Comparison of ENCODE assay signal across 8 mouse cellular contexts in the genomic region with DNA sequence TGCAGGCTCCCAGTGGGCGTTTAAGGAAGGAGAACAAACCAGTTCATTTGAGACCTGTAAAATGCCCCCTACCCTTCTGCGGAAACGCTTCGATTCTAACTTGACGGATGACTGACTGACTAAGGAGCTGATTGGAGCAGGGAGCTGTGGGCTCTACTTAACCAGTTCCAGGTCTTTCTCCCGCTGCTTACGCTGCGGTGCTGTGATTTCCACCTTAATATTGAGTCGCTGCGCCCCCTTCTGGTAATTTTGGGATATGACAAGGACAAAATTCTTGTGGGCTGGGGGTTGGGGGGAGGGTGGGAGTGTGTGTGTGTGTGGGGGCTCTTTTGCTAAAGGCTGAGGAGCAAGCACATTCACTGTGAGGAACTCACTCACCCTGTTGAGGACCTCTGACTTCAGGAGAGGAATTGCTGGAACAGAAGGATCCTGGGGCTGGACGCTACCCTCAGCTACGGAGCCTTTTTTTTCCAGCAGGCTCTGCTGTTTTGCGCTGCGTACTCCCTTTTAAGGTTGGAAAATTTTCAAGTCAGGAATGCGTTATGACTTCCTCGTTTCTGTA. TPM values are rescaled to one million over a fixed set of nuclear protein-coding genes. Genes with fewer than 3 reads are reported as not detected.
A peak's percentile ranks its signal among the peaks of the same experiment; 100 is the strongest.
DNase-seq lines count a peak whose midpoint lies in the region; ATAC-seq and TF ChIP-seq lines count a peak whose summit lies in the region.

No protein-coding gene starts in this region.

- H3K27ac ChIP-seq in intestine, postnatal 0 days (ENCODE audit: low read depth, low read length), result no peak overlapping the region
- H3K27ac ChIP-seq in liver, embryonic 11.5 days (ENCODE audit: low read depth, low read length), result no peak overlapping the region
- H3K27ac ChIP-seq in neural tube, embryonic 11.5 days (ENCODE audit: low read depth, low read length), result no peak overlapping the region

- no peaks in the 10 kb centered on the region for H3K36me3 ChIP-seq in intestine, postnatal 0 days (ENCODE audit: control insufficient read depth, insufficient read depth)
- no peaks in the 10 kb centered on the region for H3K36me3 ChIP-seq in liver, embryonic 11.5 days (ENCODE audit: control insufficient read depth, insufficient read depth, low read length)
- H3K36me3 ChIP-seq in neural tube, embryonic 11.5 days (ENCODE audit: control insufficient read depth, insufficient read depth, low read length), result no peaks in the 10 kb centered on the region

- H3K9ac ChIP-seq in intestine, postnatal 0 days (ENCODE audit: low read depth, low read length), result no peak overlapping the region
- no peak overlapping the region for H3K9ac ChIP-seq in liver, embryonic 11.5 days (ENCODE audit: low read depth, low read length)
- H3K9ac ChIP-seq in neural tube, embryonic 11.5 days (ENCODE audit: low read length), result no peak overlapping the region

- peak overlapping the region; percentile 43 for H3K4me2 ChIP-seq in intestine, postnatal 0 days (replicated peaks; ENCODE audit: low read depth)
- H3K4me2 ChIP-seq in liver, embryonic 11.5 days, result no peak overlapping the region
- no peak overlapping the region; the same call in 1 of the 2 replicates for H3K4me2 ChIP-seq in neural tube, embryonic 11.5 days (ENCODE audit: low read depth)

- WGBS in intestine, postnatal 0 days, result 19% methylated on average over 16 of the region's 16 CpGs
- WGBS in liver, embryonic 11.5 days, result 23% methylated on average over 16 of the region's 16 CpGs
- WGBS in neural tube, embryonic 11.5 days, result 28% methylated on average over 16 of the region's 16 CpGs

- H3K4me3 ChIP-seq in intestine, postnatal 0 days (ENCODE audit: low read depth, low read length), result no peak overlapping the region
- no peak overlapping the region for H3K4me3 ChIP-seq in liver, embryonic 11.5 days (ENCODE audit: low read depth, low read length)
- H3K4me3 ChIP-seq in neural tube, embryonic 11.5 days (ENCODE audit: low read depth, low read length), result 0 out of 2 replicates have a peak overlapping the region, but pooled peaks have one; percentile 2

- peak; percentile 84 for TF ChIP-seq CTCF in intestine, postnatal 0 days (IDR thresholded peaks at IDR 0.05; ENCODE audit: low read depth)

- H3K4me1 ChIP-seq in intestine, postnatal 0 days (replicated peaks; ENCODE audit: control insufficient read depth, insufficient read depth, low read length), result no peaks in the 10 kb centered on the region
- peaks cover 6% of the 10 kb centered on the region for H3K4me1 ChIP-seq in liver, embryonic 11.5 days (replicated peaks; ENCODE audit: control insufficient read depth, insufficient read depth, low read length)
- H3K4me1 ChIP-seq in neural tube, embryonic 11.5 days (ENCODE audit: control insufficient read depth, insufficient read depth, low read length), result no peaks in the 10 kb centered on the region

- no peaks in the 10 kb centered on the region for H3K27me3 ChIP-seq in intestine, postnatal 0 days (replicated peaks; ENCODE audit: control insufficient read depth, insufficient read depth, low read length)
- H3K27me3 ChIP-seq in liver, embryonic 11.5 days (replicated peaks; ENCODE audit: control insufficient read depth, insufficient read depth, low read length), result peaks cover 13% of the 10 kb centered on the region
- H3K27me3 ChIP-seq in neural tube, embryonic 11.5 days (ENCODE audit: control insufficient read depth, insufficient read depth, low read length), result no peaks in the 10 kb centered on the region

- no peaks in the 10 kb centered on the region for H3K9me3 ChIP-seq in intestine, postnatal 0 days (ENCODE audit: control insufficient read depth)
- H3K9me3 ChIP-seq in liver, embryonic 11.5 days (ENCODE audit: control insufficient read depth, low read length), result no peaks in the 10 kb centered on the region
- H3K9me3 ChIP-seq in neural tube, embryonic 11.5 days (ENCODE audit: control insufficient read depth, low read length), result no peaks in the 10 kb centered on the region

- DNase-seq in A20 (ENCODE audit: low read depth, low spot score), result peak; percentile 68
- DNase-seq in NIH3T3 (ENCODE audit: low read depth), result peak; percentile 92
- DNase-seq in cerebellum, postnatal 36 days, result peak; percentile 62 to 74
- DNase-seq in heart, adult 18-20 months, result peak; percentile 57 to 83
- DNase-seq in liver, embryonic 11.5 days (ENCODE audit: low spot score), result peak; percentile 60
- peak; percentile 83 for DNase-seq in neural tube, embryonic 11.5 days (ENCODE audit: low spot score)

- ATAC-seq in intestine, postnatal 0 days, result no peak
- ATAC-seq in liver, embryonic 11.5 days (replicated peaks; ENCODE audit: low FRiP score), result no peak
- ATAC-seq in neural tube, embryonic 11.5 days (ENCODE audit: insufficient read depth, low FRiP score, low TSS enrichment), result 0 out of 2 replicates have a peak, but pooled peaks have one; percentile 18
- ATAC-seq in erythroid progenitor cell, adult 5-6 weeks (replicated peaks; ENCODE audit: low FRiP score, poor library complexity, severe bottlenecking), result no peak

RNA-seq across cellular contexts. Expression of a gene that starts 18.5 kb away (rescaled TPM):
- total RNA-seq in heart, adult 18-20 months (2021), result 1 to 10 TPM; 2.1 to 5.4 TPM
- 22.4 and 27.1 TPM in 2 replicates for polyA plus RNA-seq in intestine, postnatal 0 days (2015; fragmentation: Nextera tagmentation; extraction: Ambion mirVana)
- polyA plus RNA-seq in liver, embryonic 11.5 days (2014; fragmentation: Nextera tagmentation; extraction: Ambion mirVana), result 1.3 and 1.6 TPM in 2 replicates
- polyA plus RNA-seq in neural tube, embryonic 11.5 days (2014; fragmentation: Nextera tagmentation; extraction: Ambion mirVana), result 1.4 and 2.5 TPM in 2 replicates
- 25.2 and 32.7 TPM in 2 replicates for total RNA-seq in erythroid progenitor cell, adult 5-6 weeks (2015; ENCODE audit: low replicate concordance)
- 14.2 and 21.3 TPM in 2 replicates for total RNA-seq in erythroid progenitor cell, adult 5-6 weeks (2017; ENCODE audit: low replicate concordance)
